Mouse (Mus musculus): ENCODE data around the gene Anapc15.

GRCm38 (mm10) chr7:101911982-101912381, 48.5 kb downstream of the Anapc15 start:
- no peak for TF ChIP-seq EP300 (optimal IDR thresholded peaks at IDR 0.05)
- TF ChIP-seq CTCF (IDR thresholded peaks at IDR 0.05; ENCODE audit: low read depth): peak; percentile 48

All from stomach, postnatal 0 days (tissue).